Mouse (Mus musculus) retina, embryonic 14.5 days (tissue): ENCODE measurements around the gene Mllt10.

ENCODE experiments used
- DNase-seq: peaks from one replicate; pipeline ENCODE4 v3.0.0-alpha.2; 2015; ENCODE audit warnings: low spot score

Gene Mllt10

DNA sequence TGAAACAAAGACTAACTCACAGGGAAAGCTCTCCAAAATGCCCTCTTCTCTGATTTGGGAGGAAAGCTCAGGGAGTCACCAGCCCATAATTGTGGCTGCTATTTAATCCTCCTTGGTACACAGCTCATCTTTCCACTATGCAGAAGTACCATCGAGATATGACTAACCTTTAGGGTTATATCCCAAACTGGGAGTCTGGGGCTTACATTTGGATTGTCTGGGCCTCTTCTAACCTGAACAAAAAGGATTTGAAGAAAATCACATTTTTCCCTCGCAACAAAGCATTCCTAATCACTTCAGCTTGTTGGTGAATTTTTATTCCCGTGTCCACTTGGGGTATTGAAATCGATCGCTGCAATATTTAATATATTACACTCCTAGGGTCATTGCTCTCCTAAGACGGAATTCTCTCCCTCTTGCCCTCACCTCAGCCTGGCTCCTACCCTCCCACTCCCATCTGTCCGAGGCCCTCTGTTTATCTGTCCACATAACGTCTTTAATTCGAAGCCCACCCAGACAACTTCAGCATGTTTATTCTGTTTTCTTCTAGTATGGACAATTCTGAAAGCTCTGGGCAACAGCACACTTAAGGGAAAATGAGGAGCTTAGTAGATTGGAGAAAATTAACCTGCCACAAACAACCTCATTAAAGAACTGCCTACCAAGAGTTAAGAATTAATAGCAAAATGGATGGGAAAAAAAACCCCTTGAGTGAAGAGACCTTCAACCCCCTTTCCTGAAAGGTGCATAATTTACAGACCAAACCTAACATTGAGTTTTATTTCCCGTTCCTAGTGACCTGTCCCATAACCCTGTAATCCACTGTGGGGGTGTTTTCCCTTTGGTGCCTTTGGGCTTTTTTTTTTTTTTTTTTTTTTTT lies 20.4 kb upstream of the Mllt10 start:
- no peak for DNase-seq

DNA sequence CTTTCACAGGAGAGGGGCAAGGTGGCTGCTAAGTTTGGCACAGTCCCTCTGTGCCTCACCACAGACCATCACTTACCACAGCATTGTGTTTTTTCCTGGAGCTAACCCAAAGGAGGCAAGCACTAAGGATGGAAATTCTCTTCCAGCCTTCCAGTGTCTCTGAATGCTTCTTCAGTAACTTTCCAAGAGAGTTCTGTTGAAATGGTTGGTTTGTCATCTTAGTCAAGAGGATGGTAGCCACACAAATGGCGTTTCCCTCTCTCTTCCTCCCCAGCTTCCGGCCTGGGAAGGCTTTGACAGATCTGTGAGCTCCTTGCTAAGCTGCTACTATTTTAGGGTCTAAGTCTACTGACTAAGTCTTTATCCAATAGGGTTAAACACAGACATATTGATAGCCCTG lies 17.5 kb upstream of the Mllt10 start, which contains the start of gene A930004D18Rik:
TSS of gene A930004D18Rik (minus strand) at position 247 of the 400 bp plus-strand sequence.
- no peak for DNase-seq

DNA sequence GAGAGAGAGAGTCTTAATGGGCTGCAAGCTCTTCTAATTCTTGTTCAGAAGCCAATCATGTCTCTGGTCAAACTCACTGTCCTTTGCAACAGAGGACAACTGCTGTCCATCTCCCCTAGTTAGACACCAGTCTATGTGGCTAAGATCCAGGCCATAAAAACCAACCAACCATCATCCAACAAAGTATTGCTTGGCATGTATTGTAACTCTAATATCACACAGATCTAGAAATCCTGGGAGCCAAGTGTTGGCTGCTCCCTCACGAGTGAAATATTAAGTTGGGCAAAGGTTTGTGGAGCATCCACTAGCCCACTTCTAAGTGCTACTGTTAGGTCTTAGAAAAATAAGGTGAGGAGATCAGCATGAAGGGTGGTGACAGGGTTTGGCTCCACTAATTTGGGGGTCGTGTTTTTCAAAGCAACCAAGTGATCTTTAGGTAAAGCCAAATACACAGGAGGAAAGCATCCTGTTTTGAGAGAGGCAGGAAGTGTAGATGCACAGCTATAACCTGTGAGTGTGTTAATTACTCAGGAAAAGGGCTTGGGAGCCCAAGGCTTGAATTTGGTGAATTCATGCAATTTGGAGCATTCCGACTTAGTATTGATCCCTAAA lies 16.8 kb upstream of the Mllt10 start:
- no peak for DNase-seq

DNA sequence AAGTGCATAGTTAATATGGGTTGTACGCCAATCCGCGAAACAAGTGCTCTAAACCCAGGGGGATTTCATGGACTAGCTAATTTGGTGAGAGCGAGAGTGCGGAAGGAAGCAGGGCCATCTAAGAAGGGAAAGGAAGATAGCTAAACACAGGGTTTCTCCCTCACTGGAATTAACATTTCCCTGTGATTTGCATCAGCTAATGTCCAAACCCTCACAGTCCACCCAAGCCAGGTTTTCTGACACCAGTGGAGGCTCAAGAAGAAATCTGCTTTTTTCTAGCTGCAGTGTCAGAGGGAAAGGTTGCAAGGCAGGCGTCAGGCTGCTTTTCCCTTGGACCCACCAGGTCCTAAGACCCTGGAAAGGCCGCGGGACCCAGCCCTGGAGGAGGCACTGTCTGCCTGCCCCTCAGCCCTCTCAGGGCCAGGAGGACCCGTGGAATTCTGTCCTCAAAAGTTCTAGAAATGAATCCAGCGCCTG lies 16.1 kb upstream of the Mllt10 start:
- peak; percentile 57 for DNase-seq

DNA sequence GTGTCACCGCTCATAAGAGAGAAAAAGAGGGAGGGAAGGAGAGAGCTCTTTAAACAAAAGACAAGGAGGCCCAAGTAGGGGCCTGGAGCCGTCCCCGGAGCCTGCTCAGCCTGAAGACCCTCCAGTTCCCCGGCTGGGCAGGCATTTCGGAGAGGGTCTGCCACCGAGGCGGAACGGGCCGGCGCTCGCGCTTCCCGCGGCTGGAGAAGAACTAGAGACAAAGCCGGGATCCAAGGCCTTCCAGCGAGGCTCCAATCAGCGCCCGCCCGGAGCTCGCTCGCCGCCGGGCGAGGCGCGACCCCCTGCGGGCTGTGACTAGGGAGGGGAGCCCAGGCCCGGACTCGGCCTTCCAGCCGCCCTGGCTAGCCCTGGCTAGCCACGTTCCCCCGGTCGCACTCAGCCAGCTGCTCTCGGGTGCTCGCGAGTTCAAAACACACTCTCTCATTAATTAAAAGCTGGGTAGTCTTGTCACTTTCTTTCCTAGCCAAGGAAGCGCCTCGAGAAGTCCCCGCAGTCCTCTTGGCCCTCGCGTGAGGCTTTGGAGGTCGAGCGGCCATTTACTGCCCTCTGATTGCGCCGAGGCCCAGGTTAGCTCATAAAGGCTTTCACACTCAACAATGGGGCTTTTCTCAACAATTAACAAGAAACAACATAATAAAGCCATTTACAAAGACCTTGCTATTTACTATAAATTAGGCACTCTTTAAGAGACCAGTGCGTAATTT lies 15.3 kb upstream of the Mllt10 start:
- peak; percentile 78 for DNase-seq

DNA sequence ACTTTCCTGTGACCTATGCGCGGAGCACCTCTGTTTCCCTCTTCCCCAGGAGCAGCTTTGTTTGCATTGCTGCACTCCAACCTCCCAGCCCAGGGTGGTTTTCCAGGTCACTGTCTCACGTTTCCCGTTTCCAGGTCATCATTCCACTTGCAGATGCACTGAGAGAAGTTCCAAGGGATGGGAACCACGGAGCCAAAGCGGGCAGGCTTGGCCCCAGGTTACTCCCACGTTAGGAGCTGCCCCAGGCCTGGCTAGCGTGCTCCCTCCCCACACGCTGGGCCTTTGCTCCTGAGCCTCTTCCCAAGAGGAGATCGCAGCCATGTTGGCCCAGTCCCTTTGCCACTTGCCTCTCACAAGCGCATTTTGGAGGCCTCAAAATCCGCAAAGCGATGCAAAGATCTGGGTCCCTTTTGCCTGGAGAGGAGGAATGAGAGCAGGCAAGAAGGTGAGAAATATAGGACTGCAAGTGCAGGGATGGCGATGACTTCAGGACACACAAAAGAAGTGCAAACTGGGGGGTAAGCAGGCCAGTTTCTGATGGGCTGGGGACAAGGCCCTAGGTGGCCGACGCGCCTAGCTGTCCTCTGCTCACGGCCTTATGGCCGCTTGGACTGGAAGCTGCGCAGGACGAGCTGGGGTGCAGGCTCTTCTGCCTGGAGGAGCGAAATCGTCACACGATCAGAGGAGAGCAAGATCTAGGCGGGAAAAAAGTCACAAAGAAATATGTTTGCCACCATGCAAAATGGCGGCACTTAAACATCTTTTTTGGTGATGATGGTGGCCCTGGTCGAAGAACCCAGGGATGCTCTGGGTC lies 14.5 kb upstream of the Mllt10 start:
- DNase-seq = peak; percentile 61

DNA sequence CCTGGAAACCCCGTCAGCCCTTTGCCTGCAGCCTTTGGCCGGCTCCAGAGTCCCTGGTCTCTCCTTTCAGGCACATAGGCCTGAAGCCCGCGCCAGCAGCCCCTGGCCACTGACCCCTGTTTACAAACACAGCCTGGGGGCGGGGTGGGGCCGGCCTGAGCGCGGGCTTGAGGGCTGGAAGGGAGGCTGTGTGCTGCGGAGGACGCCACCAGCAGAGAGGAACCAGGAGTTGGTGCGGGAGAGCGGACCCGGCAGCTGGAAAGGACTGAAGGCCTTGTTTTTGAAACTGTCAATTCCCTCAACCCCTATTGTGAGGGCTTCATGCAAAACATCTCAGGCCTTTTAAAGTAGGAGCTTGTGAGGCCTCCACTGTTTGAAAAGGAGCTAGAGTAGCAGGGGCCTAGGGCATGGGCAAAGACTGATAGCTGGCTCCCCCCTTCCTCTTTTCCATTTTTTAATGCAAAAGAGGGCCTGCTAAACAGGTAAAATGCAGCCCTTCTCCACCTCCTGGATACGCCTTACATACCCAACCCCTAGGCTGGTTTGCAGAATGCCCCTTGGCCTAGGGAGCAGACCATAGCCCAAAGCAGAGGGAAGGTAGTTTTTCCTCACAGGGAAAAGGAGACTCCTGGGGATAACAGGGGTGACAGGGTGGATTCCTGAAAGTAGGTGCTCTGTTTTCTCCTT lies 13.7 kb upstream of the Mllt10 start:
- DNase-seq = peak; percentile 79

DNA sequence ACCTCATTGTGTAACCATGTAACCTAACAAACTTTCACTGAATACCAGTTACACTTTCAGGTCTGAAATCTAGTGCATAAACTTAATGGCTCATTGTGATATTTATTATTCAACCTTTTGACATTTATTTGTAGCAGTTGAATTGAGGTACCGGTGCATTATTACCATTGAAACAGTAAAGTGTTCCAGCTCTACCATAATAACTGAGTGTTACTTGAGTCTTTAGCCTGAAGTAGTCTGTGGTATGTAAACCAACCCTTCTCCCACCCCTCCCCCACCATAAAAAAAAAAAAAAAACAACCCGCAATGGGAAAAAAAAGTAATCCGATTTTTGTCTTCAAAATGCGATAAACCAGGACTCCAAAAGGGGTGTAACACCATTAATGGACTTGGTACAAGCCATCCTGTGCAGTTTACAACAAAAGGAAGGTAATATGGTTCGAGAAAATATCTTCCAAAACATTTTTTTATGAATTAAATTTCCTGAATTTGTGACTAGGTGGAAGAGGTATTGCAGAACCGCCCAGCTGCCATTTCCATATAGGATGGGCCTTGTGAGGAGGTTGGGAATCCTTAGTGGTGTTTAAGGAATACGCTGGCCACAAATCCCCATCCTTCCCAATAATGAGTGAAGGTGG lies 9.8 kb upstream of the Mllt10 start:
- no peak for DNase-seq

DNA sequence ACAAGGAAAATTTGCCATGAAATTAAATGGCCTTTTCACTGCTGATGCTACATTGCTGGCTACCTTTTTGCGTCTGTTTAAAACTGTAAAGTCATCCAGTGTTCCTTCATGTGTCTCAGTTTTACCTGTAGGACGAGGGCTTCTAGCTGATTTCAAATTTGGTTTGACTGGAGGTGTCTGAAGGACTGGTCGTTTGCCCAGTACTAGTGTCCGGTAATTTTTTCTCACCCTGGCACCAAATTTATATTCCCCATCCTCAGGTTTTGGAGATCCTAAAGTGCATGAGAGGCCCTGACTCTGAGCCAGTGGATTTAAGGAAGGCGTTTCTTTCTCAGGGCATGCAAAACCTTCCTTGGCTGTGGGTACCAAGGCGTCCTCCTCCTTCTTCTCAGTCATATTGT lies 9.3 kb upstream of the Mllt10 start:
- no peak for DNase-seq

DNA sequence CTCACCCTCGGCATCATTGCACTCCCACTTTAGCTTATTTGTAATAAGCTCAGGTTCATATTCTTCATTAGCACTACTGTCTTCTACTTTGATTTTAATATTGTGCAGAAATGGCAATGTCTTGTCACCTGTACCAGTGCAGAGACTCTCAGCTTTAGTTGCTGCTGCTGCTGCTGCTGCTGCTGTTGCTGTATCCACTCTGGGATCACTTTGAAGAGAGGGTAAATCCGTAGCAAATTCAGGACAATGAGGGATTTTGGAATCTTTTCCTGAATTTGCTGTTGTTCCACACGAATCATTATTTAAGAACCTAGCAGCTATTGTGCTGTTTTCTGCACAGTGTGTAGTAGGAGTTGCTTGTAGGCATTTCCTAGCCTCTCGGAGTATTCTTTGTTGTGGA lies 8.9 kb upstream of the Mllt10 start:
- DNase-seq = no peak

DNA sequence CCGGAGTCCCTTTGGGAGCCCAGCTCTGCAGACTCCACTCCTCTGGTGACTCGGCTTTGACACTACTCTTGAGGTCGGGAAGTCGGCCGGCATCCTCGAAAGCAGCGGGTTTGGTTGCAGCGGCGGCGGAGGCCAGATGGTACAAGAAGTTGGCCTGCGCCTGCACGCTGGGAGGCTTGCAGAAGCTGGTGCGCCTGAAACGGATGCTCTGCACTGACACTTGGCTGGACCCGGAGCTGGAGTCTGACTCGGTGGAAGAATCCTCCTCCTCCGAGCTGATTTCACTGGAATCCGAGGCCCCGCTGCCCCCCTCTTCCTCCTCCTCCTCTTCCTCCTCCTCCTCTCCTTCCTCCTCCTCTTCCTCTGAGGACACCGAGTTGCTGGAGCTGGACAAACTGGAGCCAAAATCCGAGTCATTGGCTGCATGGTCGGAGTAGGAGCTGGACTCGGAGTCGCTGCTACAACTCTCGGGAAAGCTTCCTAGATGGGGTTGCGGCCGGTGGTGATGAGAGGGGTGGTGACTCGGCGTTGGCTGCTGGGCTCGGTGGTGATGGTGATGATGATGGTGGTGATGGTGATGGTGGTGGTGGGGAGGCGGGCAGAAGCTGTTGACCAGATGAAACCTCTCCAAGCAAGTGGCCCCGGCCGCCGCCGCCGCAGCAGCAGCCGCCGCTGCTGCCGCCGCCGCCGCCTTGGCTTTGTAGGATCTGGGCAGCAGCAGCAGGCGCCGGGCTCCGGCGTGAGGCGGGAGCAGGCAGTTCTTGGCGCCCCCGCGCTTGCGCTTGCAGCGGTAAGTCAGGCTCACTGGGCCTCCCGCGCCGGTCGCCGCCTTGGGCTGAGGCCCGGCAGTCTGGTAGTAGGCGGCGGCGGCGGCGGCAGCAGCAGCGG lies 8.0 kb upstream of the Mllt10 start:
- DNase-seq = peak; percentile 63

DNA sequence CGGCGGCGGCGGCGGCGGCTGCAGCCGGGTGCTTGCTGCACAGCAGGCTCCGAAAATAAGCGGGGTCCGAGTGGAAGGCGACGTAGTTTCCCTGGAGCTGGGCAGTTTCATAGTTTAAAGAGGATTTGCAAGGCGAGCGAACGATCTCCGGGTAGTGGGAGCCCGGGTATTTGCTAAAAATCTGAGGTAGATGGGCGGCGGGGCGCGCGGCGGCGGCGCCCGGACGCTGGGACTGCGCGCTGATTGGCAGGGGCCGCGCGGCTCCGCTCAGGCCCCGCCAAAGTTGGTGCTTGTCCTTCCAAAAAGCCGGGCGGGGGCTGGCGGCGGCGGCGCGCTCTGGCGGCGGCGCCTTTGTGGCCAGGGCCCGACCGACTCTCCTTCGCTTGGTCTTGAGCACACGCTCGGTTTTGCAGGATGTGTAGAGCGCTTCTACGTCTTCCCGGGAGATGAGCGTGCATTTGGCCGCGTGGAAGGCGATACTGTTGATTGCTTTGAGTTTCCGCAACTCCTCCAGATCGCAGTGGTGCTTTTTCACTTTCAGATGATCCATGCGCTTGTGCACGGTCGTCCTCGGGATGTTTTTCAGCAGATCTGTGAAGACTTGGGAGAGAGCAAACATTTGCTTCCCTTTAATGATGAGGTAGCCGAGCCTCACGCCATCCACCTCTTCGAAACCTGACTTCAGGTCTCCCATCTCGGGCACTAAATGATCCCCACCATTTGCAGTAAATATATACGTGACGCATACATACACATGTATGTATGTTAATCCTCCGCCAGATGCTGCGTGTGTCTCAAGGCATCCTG lies 7.2 kb upstream of the Mllt10 start:
- peak; percentile 81 for DNase-seq

DNA sequence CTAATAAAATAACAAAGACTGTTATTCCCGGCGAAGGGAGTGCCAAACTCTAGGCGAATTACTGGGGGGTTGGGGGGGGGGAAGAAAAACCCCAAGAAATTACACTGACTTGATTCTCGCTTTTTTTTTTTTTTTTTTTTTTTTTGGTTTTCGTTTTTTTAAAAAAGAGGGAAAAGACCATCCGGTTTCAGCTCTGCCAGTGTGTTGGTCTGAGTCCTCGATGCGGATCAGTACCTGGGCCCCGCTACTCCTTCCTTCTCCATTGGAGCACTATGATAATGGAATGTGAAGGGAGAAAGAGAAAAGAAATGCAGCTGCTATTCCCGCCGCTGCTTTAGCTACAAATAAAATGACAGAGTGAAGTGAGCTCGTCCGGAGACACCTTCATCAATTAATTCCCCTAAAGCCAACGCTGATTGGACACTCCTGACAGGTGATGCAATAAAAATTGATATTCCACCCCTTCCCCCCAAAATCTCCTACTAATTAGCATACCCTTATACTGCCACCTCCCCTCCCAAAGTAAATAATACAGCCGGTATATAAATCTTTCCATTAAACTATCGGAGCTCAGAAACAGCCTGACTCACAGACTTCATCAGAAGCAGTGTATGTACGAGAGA lies 6.5 kb upstream of the Mllt10 start, which contains the start of gene Skida1:
TSS of gene Skida1 (minus strand) at position 599 of the 623 bp plus-strand sequence.
- peak; percentile 76 for DNase-seq

DNA sequence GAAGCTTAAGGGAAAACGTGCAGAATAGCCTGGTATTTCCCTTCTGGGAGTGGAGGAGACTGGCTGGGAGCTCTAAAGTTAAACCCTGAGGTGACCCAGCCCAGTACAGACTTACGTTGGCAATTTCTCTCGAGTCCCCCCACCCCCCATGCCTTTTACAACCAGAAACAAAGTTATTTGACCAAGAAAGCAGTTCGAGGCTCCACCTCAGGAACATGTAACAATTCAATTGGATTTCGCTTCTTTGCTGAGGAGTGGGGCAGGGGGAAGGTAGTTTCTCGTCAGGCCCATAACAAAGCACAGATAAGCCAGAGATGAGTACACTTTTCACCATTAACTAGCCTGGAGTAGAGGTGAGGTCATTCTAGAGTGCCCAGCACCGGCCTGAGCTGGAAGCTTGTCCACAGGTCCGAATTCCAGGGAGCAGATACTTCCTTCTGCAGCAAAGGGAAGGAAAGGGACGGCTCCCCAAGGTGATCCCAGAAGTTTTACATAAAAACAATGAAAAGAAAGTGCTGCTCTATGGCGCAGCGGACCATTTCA lies 5.7 kb upstream of the Mllt10 start:
- peak; percentile 53 for DNase-seq

DNA sequence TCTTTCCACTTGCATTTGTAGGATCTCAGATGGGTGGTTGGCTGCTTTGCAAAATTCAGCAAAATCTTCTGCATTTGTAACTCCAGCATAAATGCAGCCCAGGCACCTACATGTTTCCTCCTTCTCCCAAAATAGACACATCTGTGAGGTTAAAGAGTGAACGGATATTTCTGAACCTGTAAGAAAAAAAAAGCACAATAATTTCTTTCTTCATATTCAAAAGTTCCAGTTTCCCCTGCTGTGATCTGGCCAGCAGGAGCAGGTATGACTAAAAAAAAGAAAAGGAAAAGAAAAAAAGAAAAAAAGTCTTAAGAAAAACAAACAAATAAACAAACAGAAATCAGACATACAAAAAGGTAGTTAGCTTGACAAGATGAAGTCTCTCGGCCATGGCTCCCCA lies 5.0 kb upstream of the Mllt10 start:
- DNase-seq = no peak

DNA sequence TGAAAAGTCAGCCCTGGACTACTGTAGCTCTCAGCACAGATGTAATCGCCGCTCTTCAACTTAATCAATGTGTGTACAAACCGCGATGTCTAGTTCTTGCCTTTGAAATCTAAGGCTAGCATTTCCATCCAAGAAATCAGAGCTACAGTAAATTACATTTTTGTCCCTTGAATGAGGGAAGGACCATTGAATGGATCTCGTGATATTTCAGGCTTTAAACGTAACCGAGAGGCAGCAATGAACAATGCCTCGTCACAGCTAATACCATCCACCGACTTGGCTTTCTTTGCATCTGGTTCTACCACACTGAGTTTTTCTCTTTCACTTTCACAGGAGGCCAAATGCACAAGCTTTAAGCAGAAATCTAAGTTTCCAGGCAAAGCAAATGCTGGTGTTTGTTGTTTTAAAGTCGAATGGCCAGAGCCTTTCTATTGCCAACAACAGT lies 4.5 kb upstream of the Mllt10 start:
- peak; percentile 65 for DNase-seq

DNA sequence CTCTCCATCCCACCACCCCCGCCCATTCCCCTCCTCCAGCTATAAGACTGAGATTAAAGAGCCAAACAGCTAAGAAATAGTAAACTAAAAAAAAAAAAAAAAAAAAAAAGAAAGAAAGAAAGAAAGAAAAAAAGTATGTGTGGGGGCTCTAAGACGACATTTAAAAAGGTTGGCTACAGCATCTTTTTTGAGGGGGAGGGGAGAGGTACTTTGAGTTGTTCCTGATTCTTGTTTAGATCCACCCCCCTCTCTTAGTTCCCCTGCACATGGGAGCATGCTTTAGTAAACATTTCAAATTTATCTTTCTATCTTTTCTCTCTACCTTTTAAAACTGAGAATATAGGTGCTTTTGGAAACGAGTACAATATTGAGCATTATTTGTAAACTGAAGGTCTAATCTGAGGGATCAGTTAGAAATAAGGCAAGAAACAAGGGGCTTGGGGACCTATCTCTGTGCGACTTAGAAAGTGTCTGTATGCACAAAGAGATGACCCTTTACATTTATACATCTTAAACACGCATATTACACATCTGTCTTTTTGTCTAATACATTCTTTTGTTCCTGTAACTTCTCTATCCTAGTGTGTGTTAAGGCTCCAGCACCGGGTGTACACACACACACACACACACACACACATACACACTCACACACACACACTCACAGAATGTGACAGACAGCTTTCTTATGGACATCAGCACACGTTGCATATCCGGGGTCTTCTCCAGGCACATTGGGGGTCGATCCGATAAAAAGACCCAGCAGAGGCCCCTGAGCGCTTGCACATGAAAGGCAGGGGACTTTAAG lies 3.8 kb upstream of the Mllt10 start:
- DNase-seq = peak; percentile 64
